Mouse (Mus musculus) forebrain, embryonic 16.5 days (tissue): ENCODE measurements around the gene Slc6a21. TPM values are rescaled to one million over a fixed set of nuclear protein-coding genes. Genes with fewer than 3 reads are reported as not detected.

Experiments
- ATAC-seq: fragments of 200-750 bp; cut with Nextera tagmentation; 2 replicates; pipeline ENCODE4 v1.8.0; 2017; ENCODE audit warnings: mild to moderate bottlenecking, moderate library complexity
- H3K27ac ChIP-seq: fragments of 300-500 bp; sonication (generic); 2 replicates; pipeline ENCODE4 v1.5.1; 2014; ENCODE audit warnings: low read length, control low read depth
- H3K27me3 ChIP-seq: fragments of 300-500 bp; sonication (generic); replicated peaks from 2 replicates; pipeline ENCODE4 v1.6.1; 2014; ENCODE audit warnings: low read length; ENCODE audit not compliant: control insufficient read depth, insufficient read depth
- H3K36me3 ChIP-seq: fragments of 300-500 bp; sonication (generic); 2 replicates; pipeline ENCODE4 v1.6.1; 2014; ENCODE audit not compliant: control insufficient read depth, insufficient read depth
- H3K4me1 ChIP-seq: fragments of 300-500 bp; sonication (generic); replicated peaks from 2 replicates; pipeline ENCODE4 v1.6.1; 2014; ENCODE audit warnings: low read length; ENCODE audit not compliant: control insufficient read depth, insufficient read depth
- H3K4me2 ChIP-seq: fragments of 300-500 bp; sonication (generic); 2 replicates; pipeline ENCODE4 v1.6.1; 2014; ENCODE audit warnings: mild to moderate bottlenecking, low read length, control low read depth
- H3K4me3 ChIP-seq: fragments of 300-500 bp; sonication (generic); replicated peaks from 2 replicates; pipeline ENCODE4 v1.5.1; 2014; ENCODE audit warnings: mild to moderate bottlenecking, low read length, control low read depth
- H3K9ac ChIP-seq: fragments of 300-500 bp; sonication (generic); replicated peaks from 2 replicates; pipeline ENCODE4 v1.6.1; 2014; ENCODE audit warnings: low read depth, low read length, control low read depth
- H3K9me3 ChIP-seq: fragments of 300-500 bp; sonication (generic); 2 replicates; pipeline ENCODE4 v1.6.1; 2016; ENCODE audit warnings: low read length; ENCODE audit not compliant: control insufficient read depth
- WGBS: fragments of 180-500 bp; shearing (Covaris S2); extraction: QIAGEN DNeasy Blood & Tissue Kit; methylation state at CpG from one replicate; pipeline ENCODE4 v1.1.7; 2014; 5-methylcytosine and 5-hydroxymethylcytosine counted together
- polyA plus RNA-seq: library from polyadenylated mRNA; unstranded; fragments of >200 nt; fragmentation: Nextera tagmentation; extraction: Ambion mirVana; gene quantifications from 2 replicates; pipeline ENCODE4 v1.2.1, GENCODE M21; 2015

The Slc6a21 gene
- polyA plus RNA-seq, 1 experiment from 2014 or later, result not detected

- peaks cover 26% of the 10 kb centered on the region for H3K4me1 ChIP-seq
- no peaks in the 10 kb centered on the region for H3K9me3 ChIP-seq
- no peak for ATAC-seq
- 4% methylated on average over 17 of the region's 17 CpGs for WGBS
- peak overlapping the region; percentile 1; the same call in 1 of the 2 replicates for H3K9ac ChIP-seq
- no peaks in the 10 kb centered on the region for H3K36me3 ChIP-seq
- H3K27ac ChIP-seq, result no peak overlapping the region
- H3K4me2 ChIP-seq, result peak overlapping the region; percentile 26
- H3K4me3 ChIP-seq, result peak overlapping the region; percentile 6
- H3K27me3 ChIP-seq, result peaks cover 6% of the 10 kb centered on the region; the same call in 1 of the 2 replicates
Measured at GRCm38 (mm10) chr7:45305275-45305674, 28.0 kb downstream of the Slc6a21 start.

GRCm38 (mm10) chr7:45308551-45309240 is 31.4 kb downstream of the Slc6a21 start:
- Histone ChIP-seq H3K4me1 (peaks cover 12% of the 10 kb centered on the region; the same call in 1 of the 2 replicates), H3K36me3 (no peaks in the 10 kb centered on the region), H3K4me3 (no peak overlapping the region), H3K9ac (no peak overlapping the region), H3K9me3 (no peaks in the 10 kb centered on the region), H3K27me3 (peaks cover 3% of the 10 kb centered on the region; the same call in 1 of the 2 replicates), H3K27ac (no peak overlapping the region), H3K4me2 (no peak overlapping the region)
- WGBS, result 70% methylated on average over 15 of the region's 15 CpGs
- no peak for ATAC-seq

GRCm38 (mm10) chr7:45309455-45309854 is 32.1 kb downstream of the Slc6a21 start:
- peaks cover 12% of the 10 kb centered on the region; the same call in 1 of the 2 replicates for H3K4me1 ChIP-seq
- H3K27ac ChIP-seq, result no peak overlapping the region
- peaks cover 2% of the 10 kb centered on the region; the same call in 1 of the 2 replicates for H3K27me3 ChIP-seq
- no peaks in the 10 kb centered on the region for H3K9me3 ChIP-seq
- no peak overlapping the region for H3K9ac ChIP-seq
- no peak for ATAC-seq
- no peaks in the 10 kb centered on the region for H3K36me3 ChIP-seq
- WGBS, result 9% methylated on average over 9 of the region's 9 CpGs
- no peak overlapping the region for H3K4me3 ChIP-seq
- H3K4me2 ChIP-seq, result no peak overlapping the region

GRCm38 (mm10) chr7:45312023-45312422 is 34.7 kb downstream of the Slc6a21 start:
- no peak for ATAC-seq
- Histone ChIP-seq H3K27me3 (no peaks in the 10 kb centered on the region), H3K4me3 (no peak overlapping the region), H3K36me3 (no peaks in the 10 kb centered on the region), H3K27ac (no peak overlapping the region), H3K9me3 (no peaks in the 10 kb centered on the region), H3K9ac (no peak overlapping the region), H3K4me1 (peaks cover 5% of the 10 kb centered on the region; the same call in 1 of the 2 replicates), H3K4me2 (no peak overlapping the region)
- whole genome bisulfite sequencing, result 78% methylated on average over 8 of the region's 8 CpGs

- no peak overlapping the region for H3K9ac ChIP-seq
- no peaks in the 10 kb centered on the region for H3K36me3 ChIP-seq
- H3K9me3 ChIP-seq, result no peaks in the 10 kb centered on the region
- ATAC-seq, result no peak
- no peak overlapping the region for H3K4me3 ChIP-seq
- 23% methylated on average over 10 of the region's 10 CpGs for whole genome bisulfite sequencing
- no peak overlapping the region for H3K4me2 ChIP-seq
- H3K27ac ChIP-seq, result no peak overlapping the region
- no peaks in the 10 kb centered on the region for H3K27me3 ChIP-seq
- peaks cover 5% of the 10 kb centered on the region; the same call in 1 of the 2 replicates for H3K4me1 ChIP-seq
Measured at GRCm38 (mm10) chr7:45312686-45313453, 35.6 kb downstream of the Slc6a21 start.

- peaks cover 5% of the 10 kb centered on the region; the same call in 1 of the 2 replicates for H3K4me1 ChIP-seq
- H3K4me2 ChIP-seq, result no peak overlapping the region
- 39% methylated on average over 9 of the region's 9 CpGs for WGBS
- no peaks in the 10 kb centered on the region for H3K27me3 ChIP-seq
- no peaks in the 10 kb centered on the region for H3K36me3 ChIP-seq
- no peak for ATAC-seq
- no peak overlapping the region for H3K9ac ChIP-seq
- H3K27ac ChIP-seq, result no peak overlapping the region
- H3K9me3 ChIP-seq, result no peaks in the 10 kb centered on the region
- H3K4me3 ChIP-seq, result no peak overlapping the region
Measured at GRCm38 (mm10) chr7:45313495-45313894, 36.2 kb downstream of the Slc6a21 start.

- Histone ChIP-seq H3K9me3 (no peaks in the 10 kb centered on the region), H3K4me1 (no peaks in the 10 kb centered on the region), H3K36me3 (no peaks in the 10 kb centered on the region), H3K9ac (no peak overlapping the region), H3K27me3 (no peaks in the 10 kb centered on the region), H3K27ac (no peak overlapping the region), H3K4me3 (no peak overlapping the region), H3K4me2 (no peak overlapping the region)
- no peak for ATAC-seq
- 88% methylated on average over 10 of the region's 10 CpGs for WGBS
Measured at GRCm38 (mm10) chr7:45315182-45315701, 37.9 kb downstream of the Slc6a21 start.

- no peak for ATAC-seq
- Histone ChIP-seq H3K9me3 (no peaks in the 10 kb centered on the region), H3K9ac (no peak overlapping the region), H3K27ac (no peak overlapping the region), H3K27me3 (no peaks in the 10 kb centered on the region), H3K4me3 (no peak overlapping the region), H3K4me2 (no peak overlapping the region), H3K36me3 (no peaks in the 10 kb centered on the region), H3K4me1 (no peaks in the 10 kb centered on the region)
- 91% methylated on average over 14 of the region's 14 CpGs for WGBS
Measured at GRCm38 (mm10) chr7:45316536-45316935, 39.2 kb downstream of the Slc6a21 start.

- H3K27me3 ChIP-seq, result no peaks in the 10 kb centered on the region
- WGBS, result 92% methylated on average over 4 of the region's 4 CpGs
- H3K4me3 ChIP-seq, result no peak overlapping the region
- no peak overlapping the region for H3K27ac ChIP-seq
- no peaks in the 10 kb centered on the region; the same call in 1 of the 2 replicates for H3K9me3 ChIP-seq
- H3K4me2 ChIP-seq, result no peak overlapping the region
- no peak overlapping the region for H3K9ac ChIP-seq
- no peaks in the 10 kb centered on the region for H3K4me1 ChIP-seq
- no peaks in the 10 kb centered on the region for H3K36me3 ChIP-seq
- ATAC-seq, result no peak
Measured at GRCm38 (mm10) chr7:45322245-45322644, 44.9 kb downstream of the Slc6a21 start.
